Mouse (Mus musculus): ENCODE data around the gene Lrrc20.

Lrrc20 gene

GRCm38 (mm10) chr10:61627938-61628250, 152.3 kb downstream of the Lrrc20 start:
- DNase-seq (ENCODE audit: low read depth, low spot score) = peak; percentile 87
